Mouse (Mus musculus): ENCODE data around the gene Tlcd1. TPM values are rescaled to one million over a fixed set of nuclear protein-coding genes. Genes with fewer than 3 reads are reported as not detected.
"Not testable (repeated sequence)": the region's sequence is repeated elsewhere in the genome, so short reads cannot be mapped to it uniquely, and the experiment has no call there.

The Tlcd1 gene
- 11.7 and 14.2 TPM in 2 replicates for polyA plus RNA-seq (2016; fragmentation: Nextera tagmentation; extraction: Ambion mirVana)

GRCm38 (mm10) chr11:78176402-78176862 lies at the start of gene Tlcd1, which contains the start of gene Nek8:
Tlcd1 (plus strand) TSS chr11:78176711.
Nek8 (minus strand) TSS chr11:78176675.
- Histone ChIP-seq H3K4me3 (peak within 1 kb of the TSS; percentile 59), H3K36me3 (peaks cover 25% of the 10 kb centered on the region), H3K4me2 (peak within 1 kb of the TSS; percentile 88), H3K4me1 (replicated peaks) (peaks cover 30% of the 10 kb centered on the region), H3K27me3 (replicated peaks) (no peaks in the 10 kb centered on the region), H3K9ac (peak within 1 kb of the TSS; percentile 83), H3K9me3 (replicated peaks) (no peaks in the 10 kb centered on the region), H3K27ac (ENCODE audit: poor library complexity, severe bottlenecking) (peak within 1 kb of the TSS; percentile 93)
- ATAC-seq (ENCODE audit: insufficient number of reproducible peaks, low FRiP score): peak; percentile 74
- under 1% methylated on average over 32 of the region's 32 CpGs for WGBS

DNA sequence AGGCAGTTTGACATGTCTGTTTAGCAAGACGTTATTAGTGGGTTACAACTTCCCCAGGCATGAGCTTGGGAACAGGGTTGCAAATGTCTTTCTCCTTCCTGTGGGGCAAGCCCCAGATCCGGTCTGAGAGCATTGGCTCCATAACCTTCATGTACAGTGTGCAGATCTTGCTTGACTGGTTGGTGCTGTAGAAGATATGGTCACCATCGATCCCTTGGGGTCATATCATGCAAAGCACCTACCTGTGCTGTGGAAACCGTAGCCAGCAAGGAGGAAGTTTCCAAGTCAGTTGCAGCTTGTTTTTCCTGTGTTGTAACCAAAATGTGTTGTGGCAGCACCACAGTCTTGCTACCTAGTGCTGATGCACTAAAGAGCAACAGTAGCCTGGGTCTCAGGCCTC lies 49.8 kb upstream of the Tlcd1 start:
- no peak for ATAC-seq (ENCODE audit: insufficient number of reproducible peaks, low FRiP score)
- no peak overlapping the region for H3K4me3 ChIP-seq
- no peak overlapping the region for H3K9ac ChIP-seq
- no peak overlapping the region for H3K27ac ChIP-seq (ENCODE audit: poor library complexity, severe bottlenecking)
- WGBS: 78% methylated on average over 4 of the region's 4 CpGs
- peaks cover 3% of the 10 kb centered on the region for H3K36me3 ChIP-seq
- H3K9me3 ChIP-seq (replicated peaks): no peaks in the 10 kb centered on the region
- H3K27me3 ChIP-seq (replicated peaks): no peaks in the 10 kb centered on the region
- peaks cover 33% of the 10 kb centered on the region for H3K4me1 ChIP-seq (replicated peaks)
- H3K4me2 ChIP-seq: no peak overlapping the region

DNA sequence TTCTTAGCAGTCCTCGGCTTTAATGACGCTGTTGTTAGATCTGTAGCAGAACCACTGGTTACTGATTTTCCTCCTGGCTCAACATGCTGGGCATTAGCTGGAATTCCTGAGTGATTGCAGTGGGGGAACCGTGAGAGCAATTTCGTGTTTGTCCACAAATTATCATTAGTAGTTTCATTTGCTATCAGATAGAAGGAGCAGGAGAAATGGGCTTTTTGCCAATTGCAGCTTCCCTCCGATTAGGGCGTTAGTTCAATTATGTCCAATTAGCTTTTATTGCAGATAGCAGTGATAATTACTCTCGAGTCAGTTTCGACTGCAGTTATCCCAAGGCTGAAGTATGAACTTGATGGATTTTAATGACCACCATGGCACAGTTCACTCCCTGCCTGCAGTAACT lies 47.1 kb upstream of the Tlcd1 start:
- ATAC-seq (ENCODE audit: insufficient number of reproducible peaks, low FRiP score): no peak
- Histone ChIP-seq H3K4me3 (no peak overlapping the region), H3K9ac (no peak overlapping the region), H3K4me2 (no peak overlapping the region), H3K4me1 (replicated peaks) (peaks cover 43% of the 10 kb centered on the region), H3K9me3 (replicated peaks) (no peaks in the 10 kb centered on the region), H3K36me3 (peaks cover 3% of the 10 kb centered on the region; the same call in 1 of the 2 replicates), H3K27me3 (replicated peaks) (no peaks in the 10 kb centered on the region), H3K27ac (ENCODE audit: poor library complexity, severe bottlenecking) (peak overlapping the region; percentile 29; the same call in 1 of the 2 replicates)
- WGBS: 55% methylated on average over 8 of the region's 8 CpGs

GRCm38 (mm10) chr11:78133915-78134314 lies 42.6 kb upstream of the Tlcd1 start:
- no peak overlapping the region for H3K4me3 ChIP-seq
- no peaks in the 10 kb centered on the region for H3K9me3 ChIP-seq (replicated peaks)
- H3K27me3 ChIP-seq (replicated peaks): no peaks in the 10 kb centered on the region
- no peak overlapping the region for H3K9ac ChIP-seq
- no peak for ATAC-seq (ENCODE audit: insufficient number of reproducible peaks, low FRiP score)
- peaks cover 45% of the 10 kb centered on the region for H3K4me1 ChIP-seq (replicated peaks)
- 86% methylated on average over 6 of the region's 6 CpGs for WGBS
- H3K4me2 ChIP-seq: no peak overlapping the region
- no peak overlapping the region for H3K27ac ChIP-seq (ENCODE audit: poor library complexity, severe bottlenecking)
- peaks cover 3% of the 10 kb centered on the region; the same call in 1 of the 2 replicates for H3K36me3 ChIP-seq

DNA sequence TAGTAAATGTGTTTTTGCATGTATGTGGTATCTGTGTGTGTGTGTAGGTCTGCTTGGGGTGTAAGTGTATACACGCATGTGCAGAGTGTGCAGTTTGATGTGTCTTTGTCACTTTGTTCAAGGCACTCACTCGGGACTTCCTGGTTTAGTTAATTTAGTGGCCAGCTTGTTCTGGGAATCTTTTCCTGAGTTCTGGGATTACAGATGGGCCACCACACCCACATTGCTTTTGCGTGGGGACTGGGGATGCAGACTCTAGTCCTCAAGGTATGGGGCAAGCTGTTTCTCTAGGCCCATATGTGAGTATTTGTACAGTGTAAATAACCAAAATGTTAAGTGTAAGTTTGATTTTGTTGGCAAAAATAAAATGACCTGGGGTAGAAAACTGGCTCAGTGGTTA lies 42.2 kb upstream of the Tlcd1 start:
- Histone ChIP-seq H3K27me3 (replicated peaks) (no peaks in the 10 kb centered on the region), H3K4me2 (no peak overlapping the region), H3K4me3 (no peak overlapping the region), H3K9me3 (replicated peaks) (no peaks in the 10 kb centered on the region), H3K9ac (no peak overlapping the region), H3K27ac (ENCODE audit: poor library complexity, severe bottlenecking) (no peak overlapping the region), H3K4me1 (replicated peaks) (peaks cover 41% of the 10 kb centered on the region), H3K36me3 (peaks cover 3% of the 10 kb centered on the region; the same call in 1 of the 2 replicates)
- no peak for ATAC-seq (ENCODE audit: insufficient number of reproducible peaks, low FRiP score)
- WGBS: 81% methylated on average over 3 of the region's 3 CpGs

DNA sequence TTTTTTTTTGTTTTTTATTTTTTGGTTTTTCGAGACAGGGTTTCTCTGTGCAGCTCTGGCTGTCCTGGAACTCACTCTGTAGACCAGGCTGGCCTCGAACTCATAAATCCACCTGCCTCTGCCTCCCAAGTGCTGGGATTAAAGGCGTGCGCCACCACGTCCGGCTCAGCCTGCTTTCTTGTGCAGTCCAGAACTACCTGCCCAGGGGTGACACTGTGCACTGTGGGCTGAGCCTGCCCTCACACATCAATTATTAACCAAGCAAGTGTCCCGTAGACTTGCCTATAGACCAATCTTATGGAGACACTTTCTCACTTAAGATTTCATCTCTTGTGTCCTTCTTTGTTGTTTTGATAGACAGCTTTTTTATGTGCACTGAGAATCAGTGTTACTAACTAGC lies 41.2 kb upstream of the Tlcd1 start:
- 93% methylated on average over 7 of the region's 7 CpGs for WGBS
- peaks cover 42% of the 10 kb centered on the region for H3K4me1 ChIP-seq (replicated peaks)
- H3K4me3 ChIP-seq; H3K27me3 ChIP-seq (replicated peaks); H3K36me3 ChIP-seq; ATAC-seq (ENCODE audit: insufficient number of reproducible peaks, low FRiP score); H3K27ac ChIP-seq (ENCODE audit: poor library complexity, severe bottlenecking); H3K4me2 ChIP-seq; H3K9ac ChIP-seq; H3K9me3 ChIP-seq (replicated peaks): not testable (repeated sequence)

DNA sequence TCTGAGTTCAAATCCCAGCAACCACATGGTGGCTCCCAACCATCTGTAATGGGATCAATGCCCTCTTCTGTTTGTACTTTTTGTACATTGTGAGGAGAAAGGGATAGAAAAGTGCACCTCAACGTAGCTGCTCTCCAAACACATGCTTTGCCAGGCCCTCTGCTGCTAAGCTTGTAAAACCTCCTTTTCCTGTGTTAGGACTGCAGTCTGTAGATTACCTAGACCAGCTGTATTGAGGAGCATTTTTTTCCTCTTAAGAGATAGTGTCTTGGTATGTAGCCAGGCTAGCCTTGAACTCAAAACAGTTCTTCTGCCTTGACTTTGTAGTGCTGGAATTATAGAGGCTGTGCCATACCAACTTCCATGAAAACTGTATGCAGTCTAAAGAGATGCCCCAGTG lies 40.4 kb upstream of the Tlcd1 start:
- Histone ChIP-seq H3K4me2 (no peak overlapping the region), H3K9me3 (replicated peaks) (no peaks in the 10 kb centered on the region), H3K36me3 (no peaks in the 10 kb centered on the region), H3K4me3 (no peak overlapping the region), H3K4me1 (replicated peaks) (peaks cover 50% of the 10 kb centered on the region), H3K27ac (ENCODE audit: poor library complexity, severe bottlenecking) (no peak overlapping the region), H3K27me3 (replicated peaks) (no peaks in the 10 kb centered on the region), H3K9ac (no peak overlapping the region)
- ATAC-seq (ENCODE audit: insufficient number of reproducible peaks, low FRiP score): no peak
- 53% methylated on average over 1 of the region's 1 CpGs for WGBS

- Histone ChIP-seq H3K4me3 (no peak overlapping the region), H3K36me3 (no peaks in the 10 kb centered on the region), H3K4me2 (no peak overlapping the region), H3K4me1 (replicated peaks) (peaks cover 56% of the 10 kb centered on the region), H3K9me3 (replicated peaks) (no peaks in the 10 kb centered on the region), H3K27me3 (replicated peaks) (no peaks in the 10 kb centered on the region), H3K9ac (no peak overlapping the region), H3K27ac (ENCODE audit: poor library complexity, severe bottlenecking) (peak overlapping the region; percentile 51; the same call in 1 of the 2 replicates)
- WGBS: 62% methylated on average over 4 of the region's 4 CpGs
- 0 out of 2 replicates have a peak, but pooled peaks have one; percentile 40 for ATAC-seq (ENCODE audit: insufficient number of reproducible peaks, low FRiP score)
These were observed 38.9 kb upstream of the Tlcd1 start for GRCm38 (mm10) chr11:78137584-78137983.

- no peak; the same call in 1 of the 2 replicates for ATAC-seq (ENCODE audit: insufficient number of reproducible peaks, low FRiP score)
- Histone ChIP-seq H3K27ac (ENCODE audit: poor library complexity, severe bottlenecking) (peak overlapping the region; percentile 51; the same call in 1 of the 2 replicates), H3K4me1 (replicated peaks) (peaks cover 52% of the 10 kb centered on the region), H3K4me3 (no peak overlapping the region), H3K4me2 (no peak overlapping the region), H3K27me3 (replicated peaks) (no peaks in the 10 kb centered on the region), H3K36me3 (peaks cover 3% of the 10 kb centered on the region), H3K9ac (no peak overlapping the region), H3K9me3 (replicated peaks) (no peaks in the 10 kb centered on the region)
- 73% methylated on average over 3 of the region's 3 CpGs for WGBS
These were observed 38.5 kb upstream of the Tlcd1 start for GRCm38 (mm10) chr11:78138023-78138422.

DNA sequence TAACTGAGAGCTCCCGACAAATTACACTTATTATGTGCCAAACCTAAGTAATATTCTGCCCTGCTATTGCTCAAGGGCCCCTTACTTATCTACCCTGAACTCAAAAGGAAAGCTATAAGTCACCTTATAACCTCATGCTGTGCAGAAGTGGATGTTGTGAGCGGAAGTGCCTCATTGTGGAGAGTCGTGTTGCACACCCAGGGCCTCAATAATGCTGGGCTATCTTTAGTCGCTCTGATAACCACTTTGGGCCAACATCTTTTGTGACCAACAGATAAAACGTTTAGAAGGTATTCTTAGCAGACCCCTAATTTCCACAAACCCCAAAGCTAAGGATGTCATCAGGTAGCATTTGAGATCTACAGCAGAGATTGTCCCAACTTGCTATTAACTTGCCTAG lies 35.8 kb upstream of the Tlcd1 start:
- Histone ChIP-seq H3K9me3 (replicated peaks) (no peaks in the 10 kb centered on the region), H3K9ac (no peak overlapping the region), H3K27ac (ENCODE audit: poor library complexity, severe bottlenecking) (no peak overlapping the region; the same call in 1 of the 2 replicates), H3K27me3 (replicated peaks) (no peaks in the 10 kb centered on the region), H3K4me2 (no peak overlapping the region), H3K4me1 (replicated peaks) (peaks cover 43% of the 10 kb centered on the region), H3K4me3 (no peak overlapping the region), H3K36me3 (peaks cover 29% of the 10 kb centered on the region)
- ATAC-seq (ENCODE audit: insufficient number of reproducible peaks, low FRiP score): no peak
- 42% methylated on average over 5 of the region's 5 CpGs for WGBS

- 73% methylated on average over 2 of the region's 2 CpGs for WGBS
- Histone ChIP-seq H3K27ac (ENCODE audit: poor library complexity, severe bottlenecking) (0 out of 2 replicates have a peak overlapping the region, but pooled peaks have one; percentile 2), H3K4me2 (no peak overlapping the region), H3K27me3 (replicated peaks) (no peaks in the 10 kb centered on the region), H3K4me1 (replicated peaks) (peaks cover 27% of the 10 kb centered on the region), H3K4me3 (no peak overlapping the region), H3K9me3 (replicated peaks) (no peaks in the 10 kb centered on the region), H3K9ac (no peak overlapping the region), H3K36me3 (peaks cover 56% of the 10 kb centered on the region)
- no peak for ATAC-seq (ENCODE audit: insufficient number of reproducible peaks, low FRiP score)
These were observed 33.0 kb upstream of the Tlcd1 start for GRCm38 (mm10) chr11:78143520-78143919.

DNA sequence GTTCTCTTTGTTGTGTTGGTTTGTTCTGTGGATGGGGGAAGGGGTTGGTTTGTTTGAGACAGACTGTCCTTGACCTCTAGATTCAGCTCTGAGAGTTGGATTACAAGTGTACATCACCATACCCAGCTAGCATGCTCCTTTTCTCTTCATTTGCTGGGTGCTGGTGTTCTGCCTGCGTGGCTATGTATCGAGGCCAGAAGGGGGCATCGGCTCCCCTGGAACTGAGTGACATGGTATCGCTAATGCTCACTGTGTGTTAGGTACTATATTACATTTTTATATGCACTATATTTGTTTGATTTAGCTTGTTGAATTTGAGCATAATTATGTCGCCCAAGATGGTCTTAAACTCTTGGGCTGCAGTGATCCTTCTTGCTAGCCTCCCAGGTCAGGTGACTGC lies 30.3 kb upstream of the Tlcd1 start:
- Histone ChIP-seq H3K27ac (ENCODE audit: poor library complexity, severe bottlenecking) (no peak overlapping the region), H3K4me2 (no peak overlapping the region), H3K36me3 (peaks cover 80% of the 10 kb centered on the region), H3K4me1 (replicated peaks) (peaks cover 14% of the 10 kb centered on the region), H3K9me3 (replicated peaks) (no peaks in the 10 kb centered on the region), H3K4me3 (no peak overlapping the region), H3K27me3 (replicated peaks) (no peaks in the 10 kb centered on the region), H3K9ac (no peak overlapping the region)
- WGBS: 86% methylated on average over 5 of the region's 5 CpGs
- ATAC-seq (ENCODE audit: insufficient number of reproducible peaks, low FRiP score): no peak

Data from heart, embryonic 12.5 days (tissue).